Mouse (Mus musculus) layer of hippocampus, adult 18-20 months (tissue): ENCODE measurements around the gene Nhsl1. TPM values are rescaled to one million over a fixed set of nuclear protein-coding genes. Genes with fewer than 3 reads are reported as not detected.
"Not testable (repeated sequence)": the region's sequence is repeated elsewhere in the genome, so short reads cannot be mapped to it uniquely, and the experiment has no call there.

ENCODE experiments used
- DNase-seq, 2 experiments: peaks; one replicate each; pipeline ENCODE4 v3.0.0; 2022; ENCODE audit warnings: low spot score in 2 of 2
- total RNA-seq, 2 experiments: library from RNA; stranded (reverse); gene quantifications; 2 replicates each; pipeline ENCODE4 v1.2.3; 2021

The Nhsl1 gene
- total RNA-seq, 2 experiments from 2014 or later = 43.8 to 45.4 TPM

DNA sequence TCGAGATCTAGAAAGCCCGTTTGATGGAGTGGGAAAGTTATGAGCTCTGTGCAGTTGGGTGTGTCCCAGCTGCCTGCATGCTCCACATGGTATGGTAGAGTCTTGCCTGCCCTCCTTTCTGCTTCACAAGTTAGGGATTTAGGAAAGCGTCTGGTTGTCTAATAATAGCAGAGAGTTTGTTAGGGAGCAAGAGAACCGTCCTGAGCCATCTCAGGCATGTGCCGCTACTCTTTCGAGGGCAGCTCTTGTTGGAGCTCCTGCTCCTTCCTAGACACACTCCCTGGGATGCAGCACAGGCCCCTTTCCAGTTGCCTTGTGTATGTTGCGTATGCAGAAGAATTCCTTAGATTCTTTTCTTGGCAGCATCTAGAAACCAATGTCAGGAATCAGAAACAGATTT, 117.2 kb downstream of the Nhsl1 start:
- no peak for DNase-seq

- DNase-seq = peak in 1 of 2 experiments; percentile 62
Observed at GRCm38 (mm10) chr10:18437584-18437983, 118.8 kb downstream of the Nhsl1 start.

- DNase-seq = no peak
Observed at GRCm38 (mm10) chr10:18445603-18446358, 127.0 kb downstream of the Nhsl1 start.

- no peak for DNase-seq
Observed at GRCm38 (mm10) chr10:18446359-18446820, 127.6 kb downstream of the Nhsl1 start.

GRCm38 (mm10) chr10:18447299-18447698, 128.5 kb downstream of the Nhsl1 start:
- DNase-seq = no peak

GRCm38 (mm10) chr10:18448896-18449295, 130.1 kb downstream of the Nhsl1 start:
- DNase-seq = not testable (repeated sequence)

GRCm38 (mm10) chr10:18453380-18453779, 134.6 kb downstream of the Nhsl1 start:
- peak; percentile 84 to 94 for DNase-seq

- DNase-seq = no peak
Observed at GRCm38 (mm10) chr10:18454161-18454560, 135.4 kb downstream of the Nhsl1 start.

DNA sequence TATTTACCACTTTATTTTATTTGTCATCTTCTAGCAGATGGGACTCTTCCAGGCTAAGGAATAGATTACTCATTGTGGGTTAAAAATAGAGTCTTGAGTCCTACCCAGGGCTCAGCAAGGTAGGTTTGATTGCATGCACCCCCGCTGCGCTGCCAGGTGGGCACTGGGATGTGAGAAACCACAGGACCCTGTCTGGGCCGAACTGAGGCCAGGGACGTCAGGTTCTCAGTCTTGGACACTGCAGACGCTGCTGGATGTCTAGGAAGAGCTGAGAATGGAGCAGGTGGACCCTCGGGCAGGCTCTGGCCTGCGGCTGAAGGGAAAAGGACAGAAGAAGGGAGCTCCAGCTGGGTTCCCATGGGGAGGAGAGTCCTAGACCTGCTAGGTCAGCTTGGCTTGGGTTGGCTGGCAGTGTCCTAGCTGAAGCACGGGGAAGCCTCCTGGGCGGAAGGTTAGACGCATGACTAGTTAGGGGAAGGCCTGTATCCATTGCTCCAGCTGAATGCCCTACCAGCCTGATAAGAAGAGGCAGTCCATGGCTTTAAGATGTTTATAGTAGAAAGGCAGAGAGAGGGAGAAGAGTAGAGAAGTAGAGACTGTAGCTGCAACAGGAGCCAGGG, 136.6 kb downstream of the Nhsl1 start:
- no peak for DNase-seq

DNA sequence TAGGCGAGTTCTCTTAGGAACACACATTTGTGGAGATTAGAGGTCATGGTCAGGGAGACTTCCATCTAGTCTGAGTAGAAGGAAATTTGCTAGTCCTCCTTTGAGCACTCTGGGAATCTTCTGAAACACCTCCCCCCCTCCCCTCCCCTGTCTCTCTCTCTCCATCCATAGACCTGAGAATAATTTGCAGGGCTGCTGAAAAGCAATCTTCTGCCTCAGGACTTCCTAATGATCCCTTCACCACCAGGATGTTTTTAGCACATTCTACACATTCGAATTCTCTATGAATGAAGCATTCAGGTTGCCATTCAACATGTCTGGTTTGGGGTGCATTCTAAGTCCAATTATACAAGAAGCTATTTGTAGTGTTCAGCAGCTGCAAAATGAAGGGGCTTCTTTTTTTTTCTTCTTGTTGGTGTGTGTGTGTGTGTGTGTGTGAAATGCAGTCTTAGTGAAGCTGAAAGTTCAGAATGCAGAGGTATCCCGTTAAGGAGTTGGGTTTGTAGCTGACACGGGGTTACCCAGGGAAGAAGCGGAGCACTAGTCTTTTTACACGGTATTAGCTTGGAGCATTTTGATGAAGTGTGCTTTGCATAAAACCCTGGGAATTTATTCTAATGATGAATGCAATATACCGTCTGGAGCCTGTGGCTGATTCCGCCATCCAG, 139.2 kb downstream of the Nhsl1 start:
- DNase-seq = no peak

DNA sequence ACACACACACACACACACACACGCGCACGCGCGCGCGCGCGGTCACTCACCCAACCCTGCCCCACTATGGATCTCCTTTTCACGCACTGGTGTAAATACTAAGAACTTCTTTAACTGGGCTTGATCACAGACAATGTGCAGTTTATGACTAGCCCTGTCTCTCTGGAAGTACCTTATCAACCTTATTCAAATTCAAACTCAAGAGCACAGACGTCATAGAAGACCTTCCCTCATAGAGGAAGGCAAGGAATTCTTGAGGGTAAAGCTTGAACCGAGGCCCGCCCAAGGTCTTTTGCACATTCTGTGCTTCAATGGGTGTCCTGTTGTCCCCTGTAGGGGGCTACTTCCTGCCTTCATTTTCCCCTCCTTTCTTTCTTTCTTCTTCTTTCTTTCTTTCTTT, 142.6 kb downstream of the Nhsl1 start:
- DNase-seq = no peak

- DNase-seq = no peak
Observed at GRCm38 (mm10) chr10:18463071-18463841, 144.5 kb downstream of the Nhsl1 start.

DNA sequence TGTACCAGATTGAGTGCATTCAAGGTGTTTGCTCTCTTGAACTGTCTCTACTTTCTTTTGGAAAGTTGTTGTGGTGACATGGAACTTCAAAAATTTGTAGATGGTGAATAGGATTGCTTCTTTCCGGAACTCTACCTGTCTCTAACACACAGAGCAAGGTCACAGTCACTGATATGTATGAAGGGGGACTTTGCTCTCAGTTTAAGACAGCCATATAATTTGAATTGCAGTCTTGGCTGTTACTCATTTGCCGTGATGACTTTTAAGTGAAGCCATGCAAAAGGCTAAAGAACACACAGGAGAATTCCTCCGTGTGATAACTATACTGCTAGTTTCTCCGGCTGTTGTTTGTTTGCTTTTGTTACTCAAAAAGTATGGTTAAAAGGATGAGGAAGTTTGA, 149.6 kb downstream of the Nhsl1 start:
- no peak for DNase-seq

DNA sequence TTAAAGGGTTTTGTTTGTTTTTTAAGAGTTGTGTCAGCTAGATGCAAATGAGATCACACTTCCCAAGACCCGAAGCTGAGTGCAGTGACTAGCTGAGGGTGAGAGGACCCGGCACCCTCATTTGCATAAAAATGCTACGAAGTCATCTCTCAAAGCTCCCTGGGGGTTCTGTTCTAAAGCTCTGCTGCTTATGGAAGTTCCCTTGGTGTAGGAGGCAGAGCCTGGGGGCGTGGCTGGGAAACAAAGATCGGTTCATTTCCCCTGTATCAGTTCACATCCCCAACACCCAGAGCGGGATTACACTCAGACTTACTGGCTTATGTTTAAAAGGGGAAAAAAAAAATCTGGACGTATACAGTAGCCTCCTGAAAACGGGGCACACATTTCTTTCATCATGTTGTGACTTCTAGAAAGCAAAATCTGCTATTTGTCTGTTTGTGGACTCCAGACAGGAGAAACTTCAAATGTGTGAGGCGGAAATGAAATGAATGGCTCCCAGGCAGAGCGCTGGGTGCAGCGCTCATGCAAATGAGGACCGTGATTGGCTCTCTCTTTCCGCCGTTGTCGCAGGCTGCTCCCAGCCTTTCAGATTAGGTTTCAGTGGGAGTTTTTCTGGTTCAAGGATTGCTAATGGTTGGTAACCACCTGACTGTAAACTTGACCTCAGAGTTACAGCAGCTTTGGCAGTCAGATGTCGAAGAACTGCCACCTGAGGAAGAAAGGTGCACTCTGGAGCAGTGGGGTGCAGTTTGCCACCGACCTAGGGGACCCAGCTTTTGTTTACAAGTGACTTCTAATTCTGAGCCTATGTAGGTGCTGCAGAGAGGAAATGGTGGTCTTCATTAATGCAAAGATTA, 150.7 kb downstream of the Nhsl1 start:
- DNase-seq = peak in 1 of 2 experiments; percentile 36

DNA sequence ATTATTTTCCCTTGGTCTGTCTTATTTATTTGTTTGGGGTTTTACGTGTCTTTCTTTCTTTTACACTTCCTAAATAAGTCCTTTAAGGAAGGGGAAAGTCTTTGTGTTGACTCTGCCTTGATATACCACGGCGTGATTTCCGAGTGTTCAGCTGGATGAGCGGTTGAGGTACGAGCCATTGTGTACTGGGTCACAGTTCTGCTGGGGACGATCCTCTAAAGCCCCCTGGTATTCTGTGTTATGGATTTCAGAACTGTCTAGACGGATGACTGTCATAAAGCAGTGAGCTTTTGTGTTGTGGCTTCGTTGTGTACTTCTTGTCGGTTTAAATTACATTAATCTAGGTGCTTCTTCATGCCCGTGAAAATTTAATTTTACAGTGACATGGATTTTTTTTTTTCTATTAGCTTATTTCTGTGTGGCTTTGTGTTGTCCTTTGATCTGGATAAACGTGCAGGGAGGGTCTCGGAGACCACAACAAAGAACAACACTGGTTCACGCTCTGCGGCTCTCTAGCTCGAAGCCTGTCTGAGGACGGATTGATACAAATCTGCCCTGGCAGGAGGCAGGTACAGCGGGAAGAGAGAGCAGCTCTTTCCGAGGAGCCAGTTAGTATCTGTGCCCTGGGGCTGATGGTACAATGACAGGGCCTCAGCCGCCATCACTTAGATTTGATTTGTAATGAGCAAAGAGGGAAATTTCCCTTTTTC, 151.7 kb downstream of the Nhsl1 start:
- DNase-seq = no peak

DNA sequence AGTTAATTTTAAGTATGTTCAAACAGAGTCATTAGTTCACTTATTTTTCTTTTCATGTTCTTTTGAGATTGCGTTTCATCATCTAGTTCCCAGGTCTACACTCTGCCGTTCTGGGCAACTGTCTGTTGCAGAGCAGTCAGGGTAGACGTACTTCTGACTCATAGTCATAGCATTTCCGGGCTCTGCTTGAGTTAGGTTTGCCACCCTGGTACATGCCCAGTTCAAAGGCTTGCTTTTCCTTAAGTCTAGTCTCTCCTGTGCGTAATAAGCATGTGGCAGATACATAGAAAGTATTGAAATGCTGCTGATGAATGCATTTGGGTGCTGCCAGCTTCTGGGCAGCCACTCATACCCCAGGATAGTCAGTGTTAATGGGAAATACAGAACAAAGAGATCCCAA, 152.9 kb downstream of the Nhsl1 start:
- no peak for DNase-seq

GRCm38 (mm10) chr10:18475126-18475525, 156.3 kb downstream of the Nhsl1 start:
- no peak for DNase-seq

- DNase-seq = peak in 1 of 2 experiments; percentile 36
Observed at GRCm38 (mm10) chr10:18478294-18478693, 159.5 kb downstream of the Nhsl1 start.

GRCm38 (mm10) chr10:18479285-18479684, 160.5 kb downstream of the Nhsl1 start:
- no peak for DNase-seq

- peak; percentile 26 to 47 for DNase-seq
Observed at GRCm38 (mm10) chr10:18480836-18481235, 162.1 kb downstream of the Nhsl1 start.
